Mouse (Mus musculus) right cerebral cortex, adult 18-20 months (tissue): ENCODE measurements at regions not wholly inside any gene's neighbourhood (a gene's known extent, or its start where the extent isn't known, plus 50 kb on each side); places are given as distances from the start of the nearest gene placed in this dataset.

Source experiments
- DNase-seq: peaks from one replicate; pipeline ENCODE4 v3.0.0; 2022; ENCODE audit warnings: mixed read lengths

DNA sequence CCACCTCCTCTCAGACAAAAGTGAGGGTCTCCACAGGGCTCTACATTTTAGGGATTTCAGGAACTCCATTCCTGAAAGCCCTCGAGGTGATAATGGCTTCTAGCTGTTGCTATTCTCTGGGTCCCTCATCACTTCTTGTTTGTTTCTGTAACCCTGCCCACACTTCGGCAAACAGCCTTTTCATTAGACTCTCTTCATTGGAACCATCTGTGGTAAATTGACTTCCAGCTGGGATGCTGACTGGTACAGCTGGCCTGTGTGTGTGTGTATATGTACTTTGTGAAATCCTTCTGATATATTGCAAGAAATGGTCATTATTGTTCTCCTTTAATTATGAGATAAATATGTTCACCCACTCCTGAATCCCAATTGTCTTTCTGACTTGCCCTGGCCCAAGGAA, 50.3 kb downstream of the Gm10192 start:
- DNase-seq, result no peak

DNA sequence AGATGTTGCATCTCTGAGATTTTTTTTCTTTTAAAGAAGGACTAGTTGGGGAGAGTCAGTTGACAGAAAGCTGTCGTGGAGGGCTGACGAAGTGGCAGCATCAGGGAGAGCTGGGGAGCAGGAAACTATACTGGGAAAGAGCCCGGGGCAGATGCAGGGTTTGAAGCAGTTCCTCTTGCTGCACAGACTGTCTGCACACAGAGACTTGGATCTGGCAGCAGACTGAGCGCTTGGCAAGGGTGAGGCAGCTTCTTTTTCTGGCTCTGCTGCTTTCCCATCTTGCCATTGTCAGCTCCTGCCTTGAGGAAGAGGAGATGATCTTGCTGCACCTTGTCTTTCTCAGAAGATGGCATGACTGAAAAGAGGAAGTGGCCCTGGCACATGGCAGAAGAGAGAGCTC, 55.2 kb downstream of the Gm10192 start:
- peak; percentile 42 for DNase-seq

DNA sequence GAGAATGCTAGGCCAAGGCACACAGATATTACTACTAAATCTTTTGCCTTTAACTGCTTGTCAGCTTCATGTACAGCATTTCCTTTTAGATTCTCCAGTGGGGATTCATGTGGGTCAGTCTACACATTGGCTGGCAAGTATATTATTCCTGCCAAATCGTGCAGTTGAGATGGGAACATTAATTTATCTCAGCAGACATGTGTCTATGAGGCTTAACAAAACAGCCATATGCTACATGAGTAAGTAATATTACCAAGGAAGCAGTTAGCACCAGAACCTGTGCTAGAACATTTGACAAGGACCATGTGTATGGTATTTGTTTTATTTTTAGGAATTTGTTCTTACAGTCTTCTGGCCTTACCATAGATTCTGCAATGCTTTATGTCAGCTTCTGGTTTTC, 59.1 kb downstream of the Gm10192 start:
- no peak for DNase-seq

DNA sequence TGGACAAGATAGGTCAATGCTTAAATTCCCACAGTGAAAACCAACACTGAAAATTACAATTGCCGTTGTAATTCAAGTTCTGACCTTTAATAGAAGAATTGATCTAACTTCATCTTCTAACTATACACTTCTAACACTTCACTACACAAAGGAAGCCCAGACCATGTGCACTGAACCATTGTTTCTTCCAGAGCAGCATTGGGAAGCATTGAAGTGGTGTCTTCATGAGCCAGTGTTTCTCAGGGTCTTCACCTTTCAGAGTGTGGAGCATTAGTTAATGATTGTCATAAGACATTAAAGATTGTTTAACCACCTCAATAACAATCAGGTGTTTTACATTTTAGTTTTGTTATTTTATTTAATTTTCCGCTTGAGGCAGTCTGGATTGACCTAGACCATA, 61.0 kb downstream of the Gm10192 start:
- no peak for DNase-seq

DNA sequence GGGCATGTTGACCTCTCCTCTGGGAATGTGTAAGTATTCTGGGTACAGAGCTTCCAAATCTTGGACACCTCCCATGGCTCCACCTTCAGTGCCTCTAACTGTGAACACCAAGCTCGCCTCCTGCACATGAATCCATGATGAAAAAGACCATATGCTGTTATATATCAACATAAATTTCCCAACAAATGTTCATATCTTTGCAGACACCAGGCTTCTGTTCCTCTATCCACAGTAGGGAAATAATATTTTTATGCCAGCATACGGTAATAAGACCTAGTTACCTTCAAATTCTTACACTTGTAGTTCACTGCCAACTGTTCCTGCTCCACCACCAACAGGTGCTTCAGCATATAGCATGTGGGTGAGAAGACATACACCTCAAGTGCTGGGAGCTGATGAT, 63.5 kb downstream of the Gm10192 start:
- DNase-seq, result no peak

DNA sequence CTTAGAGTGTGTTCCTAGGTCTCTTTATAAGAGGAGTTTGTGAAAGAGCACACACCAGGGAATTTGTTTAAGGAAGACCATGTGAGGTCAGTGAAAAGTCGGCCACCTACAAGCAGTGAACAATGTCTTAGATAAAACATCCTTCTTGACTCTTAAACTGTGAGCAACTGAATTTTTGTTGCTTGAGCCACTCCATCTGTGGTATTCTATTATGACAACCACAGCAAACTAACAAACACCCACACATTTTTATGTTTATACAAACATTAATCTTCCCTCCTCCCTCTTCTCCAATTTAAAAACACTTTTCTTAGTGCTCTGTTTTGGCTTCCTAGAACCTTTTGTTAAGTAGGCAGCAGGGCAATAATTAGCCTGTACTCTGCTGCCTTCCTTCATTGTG, 66.0 kb downstream of the Gm10192 start:
- DNase-seq, result no peak

DNA sequence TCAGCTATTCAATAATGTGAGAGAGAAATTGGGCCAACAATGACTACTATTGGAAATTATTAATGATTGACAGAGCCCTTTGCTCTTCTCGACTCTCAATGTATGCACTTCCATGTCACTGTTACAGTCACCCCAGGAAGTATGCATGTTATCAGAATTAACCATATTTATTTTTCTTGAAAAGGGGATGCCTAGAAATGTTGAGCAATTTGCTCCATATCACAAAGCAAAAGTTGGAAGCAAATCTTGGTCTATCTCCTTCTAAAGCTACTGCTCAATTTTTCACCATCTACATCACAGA, 80.3 kb downstream of the Gm10192 start:
- DNase-seq, result no peak

DNA sequence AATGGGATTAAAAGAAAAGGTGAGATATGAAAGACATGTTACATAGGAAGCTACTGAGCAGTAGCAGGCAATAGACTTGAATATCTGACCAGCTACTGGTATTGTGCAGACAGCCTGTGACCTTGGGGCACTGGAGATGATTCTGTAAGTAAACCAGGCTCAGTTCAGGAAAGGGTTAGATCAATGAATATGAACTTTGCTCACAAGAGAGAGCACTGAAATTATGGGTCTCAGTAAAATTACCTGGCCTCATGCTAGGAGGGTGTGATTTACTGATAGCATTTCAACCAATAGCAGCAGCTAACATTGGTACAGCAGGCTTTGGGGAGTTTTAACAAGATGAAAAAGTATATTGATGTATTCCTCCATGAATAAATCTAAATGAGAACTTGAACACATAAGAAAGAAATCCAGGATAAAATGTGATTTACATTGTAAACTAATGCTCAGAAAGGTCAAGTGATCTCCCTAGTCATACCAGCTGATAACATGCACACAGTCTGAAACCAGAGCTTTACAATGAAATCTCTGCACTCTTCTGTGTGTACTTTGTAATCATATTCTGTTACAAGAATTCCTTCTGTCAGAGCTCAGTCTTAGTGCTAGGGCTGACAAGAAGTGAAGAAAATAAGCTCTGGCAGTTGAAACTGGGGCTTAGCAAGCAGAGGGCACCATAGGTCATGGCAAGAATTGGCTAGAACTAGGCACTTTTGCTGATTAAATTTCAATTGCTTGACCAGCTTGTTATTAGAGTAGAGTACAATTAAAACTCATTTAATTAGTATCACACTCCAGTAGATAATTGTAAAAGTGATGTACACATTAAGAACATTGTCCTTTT, 80.8 kb downstream of the Gm10192 start:
- no peak for DNase-seq

DNA sequence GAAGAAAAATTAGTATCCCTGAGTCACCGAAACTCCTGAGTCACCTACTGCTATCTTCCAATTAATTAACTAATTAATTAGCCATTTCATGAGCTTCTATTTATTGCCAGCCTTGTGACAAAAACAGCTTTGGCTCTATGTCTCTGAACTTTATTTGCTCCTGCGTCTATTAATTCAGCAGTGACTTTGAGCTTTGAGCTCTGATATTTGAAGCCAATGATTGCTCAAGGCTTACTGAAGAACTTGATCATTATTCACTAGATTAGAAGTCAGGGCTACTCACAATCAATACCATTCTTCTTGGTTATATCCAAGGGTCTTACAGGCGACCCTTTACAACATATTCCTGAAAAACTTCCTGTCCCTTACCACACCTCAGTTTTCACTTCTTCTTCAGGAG, 83.2 kb downstream of the Gm10192 start:
- DNase-seq, result no peak

DNA sequence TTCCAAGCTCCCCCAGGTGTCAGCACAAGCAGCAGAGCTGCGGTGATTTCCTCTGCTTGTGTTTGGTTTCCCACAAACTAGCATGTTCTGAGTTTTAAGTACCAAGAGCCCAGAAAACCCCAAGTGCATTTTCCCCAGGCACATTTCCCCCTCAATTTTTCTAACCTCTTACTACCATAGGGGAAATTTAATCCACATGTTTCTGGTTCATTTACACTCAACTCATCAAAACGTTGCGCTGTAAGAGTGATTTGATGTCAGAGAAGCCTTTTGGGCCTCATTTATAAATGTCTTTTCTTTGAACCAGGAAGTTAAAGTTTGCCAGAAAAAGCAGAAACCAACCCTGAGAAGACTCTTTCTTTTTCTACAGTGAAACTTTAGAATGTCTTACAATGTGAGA, 89.4 kb downstream of the Gm10192 start:
- no peak for DNase-seq

DNA sequence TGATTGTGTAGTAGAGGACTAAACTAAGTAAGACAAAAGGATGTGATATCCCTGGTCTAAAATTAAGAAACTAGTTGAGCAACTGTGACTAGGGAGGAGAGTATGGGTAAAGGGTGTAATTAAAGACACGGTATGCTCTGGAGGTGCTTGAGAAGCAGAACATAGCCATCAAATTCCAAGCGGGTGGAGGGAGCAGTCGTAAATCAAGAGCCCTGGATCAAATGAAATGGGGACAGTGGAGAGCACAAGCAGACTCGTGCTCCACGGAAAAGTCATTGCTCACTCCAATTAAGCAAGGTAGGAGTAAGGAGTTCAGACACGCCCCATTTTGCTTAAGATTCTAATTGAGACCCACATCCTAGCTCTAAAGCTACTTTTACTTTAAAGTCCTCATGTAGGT, 132.2 kb downstream of the Gm10192 start:
- no peak for DNase-seq

DNA sequence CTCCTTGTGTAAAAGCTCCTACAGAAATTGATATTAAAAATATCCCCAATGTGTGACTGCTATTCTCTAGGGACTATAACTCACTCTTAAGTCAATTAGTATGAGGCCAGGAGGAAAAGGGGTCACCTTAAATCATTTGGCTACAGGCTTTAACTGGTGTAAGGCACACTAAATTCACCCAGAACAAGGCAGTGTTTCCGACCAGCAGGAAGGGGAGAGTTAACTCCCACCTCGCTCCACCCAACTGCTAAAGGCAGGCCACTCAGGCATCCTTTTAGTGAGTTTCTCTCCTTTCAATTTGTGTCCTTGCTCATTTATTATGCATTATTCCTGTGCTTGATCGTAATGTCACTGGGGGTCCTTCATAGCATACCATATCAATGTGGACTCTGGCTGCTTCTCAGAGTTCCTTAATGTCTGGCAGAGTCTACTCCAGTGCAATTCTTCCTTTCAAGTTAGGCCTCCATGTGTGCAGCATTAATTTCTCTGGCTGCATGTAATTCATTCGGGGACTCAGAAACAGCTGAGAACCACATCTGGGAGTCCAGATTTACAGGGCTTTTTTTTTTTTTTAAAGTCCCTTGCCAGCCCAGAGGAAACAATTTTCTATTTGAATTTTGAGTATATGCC, 133.8 kb downstream of the Gm10192 start:
- no peak for DNase-seq

DNA sequence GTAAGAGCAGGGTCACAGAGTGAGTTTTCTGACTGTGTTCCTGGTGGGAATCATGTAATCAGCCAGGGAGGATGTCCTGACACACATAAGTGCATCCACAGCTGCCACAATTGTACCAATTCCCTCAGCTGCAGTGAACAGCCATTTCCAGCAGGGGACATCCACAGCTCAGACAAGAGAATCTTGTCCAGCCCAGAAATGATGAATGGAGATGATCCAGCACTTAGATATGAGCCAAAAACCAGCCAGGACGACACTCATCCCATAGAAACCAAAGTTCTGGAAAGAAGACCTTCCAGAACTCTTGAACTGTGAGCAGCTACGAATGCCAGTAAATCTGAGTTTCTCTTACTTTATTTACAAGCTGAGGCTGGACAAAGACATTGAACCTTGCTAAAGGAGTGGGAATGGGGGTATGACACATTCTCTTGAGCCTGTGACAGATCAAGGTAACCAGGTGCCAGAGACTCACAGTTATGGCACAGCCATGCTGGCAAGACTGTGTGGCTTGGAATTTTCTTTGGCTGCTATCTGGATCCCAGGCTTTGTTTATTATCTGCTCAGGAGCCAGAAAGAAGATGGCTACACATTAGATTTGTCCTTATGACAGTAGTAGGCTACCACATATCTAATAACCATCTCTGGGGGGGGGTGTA, 145.1 kb downstream of the Gm10192 start:
- DNase-seq, result peak; percentile 47

DNA sequence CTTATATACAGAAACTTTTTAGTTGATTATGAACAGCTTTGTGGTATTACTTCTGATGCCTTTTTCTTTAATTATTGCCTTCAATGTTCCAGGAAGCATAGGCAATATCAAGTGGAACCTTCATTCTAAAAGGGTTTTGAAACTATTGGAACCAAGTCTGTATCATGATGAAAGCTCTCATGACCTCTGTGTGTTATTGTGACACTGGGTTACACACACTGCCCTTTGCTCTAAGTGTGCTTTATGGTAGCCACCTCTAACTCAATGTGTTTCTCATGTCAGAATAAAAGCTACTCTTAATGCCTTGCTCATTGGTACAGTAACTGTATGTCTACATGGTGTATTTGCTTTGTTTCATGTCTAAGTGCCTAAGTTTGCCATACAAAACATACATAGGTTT, 154.0 kb downstream of the Gm10192 start:
- DNase-seq, result no peak

DNA sequence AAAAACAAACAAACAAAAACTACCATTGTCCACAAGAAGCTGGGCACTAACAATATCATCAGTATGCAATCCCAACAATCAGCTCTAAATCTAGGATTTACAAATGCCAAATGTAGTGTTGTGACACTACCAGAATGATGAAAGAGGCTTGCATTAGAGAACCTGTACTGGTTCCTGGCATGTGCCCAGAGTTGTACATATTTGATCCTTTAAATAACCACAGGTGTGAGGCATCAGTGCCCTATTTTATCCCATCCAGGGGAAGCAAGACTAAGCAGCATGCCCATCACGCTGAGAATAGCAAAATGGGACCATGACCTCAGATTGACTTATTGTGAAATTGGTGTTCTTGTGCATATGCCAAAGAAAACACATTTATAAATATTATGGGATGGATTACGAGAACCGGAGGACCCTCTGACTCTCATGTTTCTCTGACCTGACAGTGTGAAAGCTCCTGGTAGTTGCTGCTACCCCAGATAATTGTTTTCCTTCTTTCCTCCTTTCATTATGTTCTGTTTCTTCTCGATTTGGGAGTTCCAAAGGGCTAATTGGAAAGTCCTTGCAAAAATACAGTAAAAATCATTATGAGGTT, 157.4 kb downstream of the Gm10192 start:
- DNase-seq, result no peak

DNA sequence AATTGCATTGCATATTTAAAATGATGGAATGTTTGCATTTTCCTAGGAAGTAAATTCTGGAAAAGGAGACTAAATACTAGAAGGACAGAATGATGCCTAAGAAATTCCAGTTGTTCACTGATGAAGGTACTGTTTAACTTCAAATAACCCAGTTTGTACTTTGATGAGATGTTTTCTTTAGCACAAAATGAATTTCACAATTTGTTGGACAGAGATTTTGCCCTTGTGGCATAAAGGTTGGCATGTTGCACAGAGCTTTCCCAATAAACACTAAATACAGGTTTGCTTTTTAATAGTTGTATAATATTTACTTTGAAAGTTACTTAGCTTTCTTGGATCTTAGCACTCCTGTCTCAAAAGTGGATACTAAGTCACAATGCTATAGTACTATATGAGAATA, 181.6 kb downstream of the Gm10192 start:
- DNase-seq, result no peak

DNA sequence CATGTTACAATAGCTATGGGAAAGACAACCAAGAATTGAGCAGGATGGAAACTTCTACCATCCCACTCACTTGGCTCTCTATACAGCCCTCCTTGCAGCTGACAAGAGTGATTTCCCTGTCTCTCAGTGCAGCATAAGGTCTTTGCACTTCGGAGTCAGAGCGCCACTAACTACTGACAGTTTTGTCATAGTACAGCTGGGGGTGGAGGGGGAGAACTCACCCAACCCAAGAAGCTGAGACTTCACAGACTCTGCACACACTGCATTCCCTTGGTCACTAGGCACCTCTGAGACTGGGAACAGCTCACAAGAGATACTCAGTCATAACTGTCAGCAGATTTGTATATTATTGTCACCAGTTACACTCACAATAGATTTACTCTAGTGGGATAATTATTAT, 195.3 kb upstream of the Gm12695 start:
- DNase-seq, result peak; percentile 19

DNA sequence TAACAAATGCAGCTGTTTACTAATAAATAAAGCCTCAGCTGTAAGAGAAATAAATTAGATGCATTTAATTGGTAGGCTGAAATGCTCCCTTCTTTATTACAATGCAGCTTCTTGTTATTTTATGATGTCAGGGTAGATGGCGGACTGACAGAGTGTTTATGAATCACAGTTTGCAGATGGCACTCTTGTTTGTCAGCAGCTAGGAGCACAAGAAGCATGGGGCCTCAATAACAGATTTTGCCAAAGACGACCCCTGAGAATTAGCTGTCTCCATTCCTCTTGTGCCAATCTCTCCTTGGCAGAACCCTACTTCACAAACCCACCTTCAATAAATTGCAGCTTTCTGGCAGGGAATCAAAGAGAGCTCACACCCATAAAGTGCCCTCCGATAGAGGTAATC, 194.9 kb upstream of the Gm12695 start:
- no peak for DNase-seq

DNA sequence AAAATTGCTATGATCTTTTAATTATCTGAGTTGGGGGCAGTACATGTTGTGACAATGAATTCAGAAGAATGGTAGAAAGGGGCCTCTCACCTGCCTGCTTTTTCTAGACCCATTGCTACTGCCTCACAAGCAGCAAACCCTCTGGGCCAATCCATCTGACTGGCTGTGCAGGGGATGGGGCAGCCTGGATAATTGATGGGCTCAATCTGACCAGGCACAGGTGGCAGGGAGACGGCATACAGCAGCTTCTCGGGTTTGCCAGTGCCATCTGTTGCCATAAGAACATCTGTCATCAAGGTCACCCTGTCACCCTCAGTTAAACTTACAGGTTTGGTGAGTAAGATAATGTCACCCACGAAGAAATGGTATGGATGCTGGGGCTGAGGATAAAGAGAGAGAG, 189.9 kb upstream of the Gm12695 start:
- DNase-seq, result no peak

DNA sequence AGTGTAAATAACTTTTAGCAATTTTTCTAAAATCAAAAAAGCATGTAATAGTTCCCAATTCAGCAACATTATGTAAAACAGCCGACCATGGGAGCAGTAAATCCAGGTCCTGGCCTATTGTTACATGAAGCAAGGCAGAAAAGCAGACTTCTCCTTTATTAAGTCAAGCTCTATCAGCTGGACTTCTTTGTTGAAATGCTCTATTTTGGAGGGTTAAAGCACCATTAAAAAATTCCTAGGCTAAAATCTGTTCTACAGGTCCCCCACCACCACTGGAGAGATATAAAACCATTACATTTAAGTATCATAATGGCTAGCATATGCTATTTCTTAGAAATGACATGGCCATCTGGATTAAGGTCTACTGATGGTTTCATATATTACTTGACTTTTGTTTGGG, 188.8 kb upstream of the Gm12695 start:
- no peak for DNase-seq

DNA sequence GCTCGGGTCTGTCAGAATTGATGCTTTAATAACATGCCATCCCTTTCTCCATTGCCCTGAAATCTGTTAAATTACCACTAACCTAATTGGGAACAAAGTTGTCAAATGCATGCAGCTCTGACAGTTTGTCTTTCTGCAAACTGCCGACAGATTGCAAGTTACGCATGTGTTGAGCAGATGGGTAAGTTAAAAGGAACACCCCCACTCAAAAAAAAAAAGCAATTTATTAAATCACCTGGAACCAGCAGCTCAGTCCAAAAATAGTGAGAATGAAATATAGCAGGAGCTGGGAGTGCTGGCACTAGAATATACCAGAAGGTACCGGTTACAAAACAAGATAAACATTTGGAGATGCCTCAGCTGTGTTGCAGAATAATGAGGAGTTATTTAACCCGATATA, 184.2 kb upstream of the Gm12695 start:
- peak; percentile 29 for DNase-seq

DNA sequence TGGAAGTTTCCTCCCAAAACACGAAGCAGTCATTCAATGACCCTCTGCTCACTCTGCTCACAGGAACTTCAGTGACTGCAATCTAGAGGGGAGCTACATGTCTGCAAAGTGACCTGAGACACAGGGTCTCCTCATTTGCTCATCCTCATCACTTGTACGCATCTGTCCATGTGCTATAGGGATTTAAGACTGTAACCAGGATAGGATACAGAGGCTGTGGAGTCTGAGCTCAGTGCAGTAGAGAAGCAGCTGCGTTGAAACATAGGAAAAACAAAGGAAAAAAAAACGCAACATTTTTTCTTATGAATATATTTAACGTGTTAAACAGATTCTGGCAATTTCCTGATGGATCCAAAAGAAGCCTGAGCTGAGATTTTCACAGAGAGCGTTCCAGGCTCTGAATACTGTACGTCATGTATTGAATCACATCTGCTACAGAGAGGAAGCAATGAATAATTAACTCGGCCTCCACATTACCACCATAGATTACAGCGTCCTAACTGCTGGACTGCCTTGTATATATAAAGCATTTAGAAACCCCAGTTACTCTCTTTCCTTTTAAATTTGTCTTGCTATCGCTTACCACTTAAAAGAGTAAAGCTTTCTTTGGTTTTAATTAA, 183.7 kb upstream of the Gm12695 start:
- DNase-seq, result peak; percentile 42
